Mouse (Mus musculus) right cerebral cortex, adult 2 months (tissue): ENCODE data around the gene Prkar2b.
"Not testable (repeated sequence)": the region's sequence is repeated elsewhere in the genome, so short reads cannot be mapped to it uniquely, and the experiment has no call there.

Source experiments
- DNase-seq, 2 experiments: peaks; one replicate each; pipeline ENCODE4 v3.0.0; 2021 to 2022; ENCODE audit warnings: low spot score in 2 of 2

Gene Prkar2b

DNA sequence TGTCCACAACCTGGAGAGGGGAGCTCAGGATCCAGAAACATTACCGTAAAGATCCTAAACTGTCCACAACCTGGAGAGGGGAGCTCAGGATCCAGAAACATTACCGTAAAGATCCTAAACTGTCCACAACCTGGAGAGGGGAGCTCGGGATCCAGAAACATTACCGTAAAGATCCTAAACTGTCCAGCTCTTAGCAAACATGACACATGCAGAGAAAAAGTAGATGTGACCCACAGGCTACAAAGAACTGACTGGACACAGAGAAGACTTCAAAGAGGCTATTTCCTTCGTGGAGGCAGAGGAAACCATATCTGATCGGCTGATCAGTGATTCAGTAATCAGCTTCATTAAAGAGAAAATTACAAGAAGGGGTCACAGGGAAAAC is 51.1 kb downstream of the Prkar2b start:
- DNase-seq, result not testable (repeated sequence)

DNA sequence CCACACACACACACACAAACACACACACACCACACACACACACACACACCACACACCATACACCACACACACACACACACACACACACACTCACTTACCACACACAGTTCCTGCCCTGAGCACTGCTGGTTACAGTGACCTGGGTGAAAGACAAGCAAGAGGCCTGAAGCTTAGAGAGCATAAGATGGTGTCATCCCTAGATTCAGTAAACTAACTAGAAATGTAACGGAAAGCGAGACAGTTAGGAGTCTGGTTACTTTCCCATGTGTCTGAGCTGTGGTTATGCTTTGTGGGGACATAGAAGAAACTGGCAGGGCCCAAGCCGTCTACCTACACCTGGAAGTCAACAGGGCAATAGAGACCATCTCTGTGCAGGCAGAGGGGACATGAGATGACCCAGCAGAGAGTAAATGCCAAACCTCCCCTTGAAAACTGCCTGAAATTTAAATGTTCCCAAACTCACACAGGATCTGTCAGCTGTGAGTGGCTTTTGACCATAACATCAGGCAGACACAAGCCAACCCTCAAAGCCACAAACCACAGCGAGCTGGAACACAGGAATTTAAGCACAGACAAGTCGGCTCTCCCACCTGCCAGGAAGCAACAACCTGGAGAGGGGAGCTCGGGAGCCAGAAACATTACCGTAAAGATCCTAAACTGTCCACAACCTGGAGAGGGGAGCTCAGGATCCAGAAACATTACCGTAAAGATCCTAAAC is 51.7 kb downstream of the Prkar2b start:
- DNase-seq, result no peak

DNA sequence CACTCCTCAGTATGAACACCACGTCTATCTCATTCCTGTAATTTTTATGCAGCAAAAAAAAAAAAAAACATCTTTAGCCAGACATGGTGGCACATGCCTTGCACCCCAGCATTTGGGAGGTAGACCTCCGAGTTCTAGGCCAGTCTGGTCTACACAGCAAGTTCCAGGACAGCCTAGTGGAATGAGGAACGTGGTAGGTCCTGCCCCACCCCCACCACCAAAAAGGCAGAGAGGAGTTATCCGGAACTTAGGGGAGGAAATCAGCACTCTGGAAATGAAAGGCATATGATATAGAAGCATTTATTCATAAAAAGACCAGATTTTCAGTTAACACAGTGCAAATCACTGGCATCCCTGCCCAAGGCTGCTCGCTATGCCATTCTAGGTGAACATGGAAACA is 52.4 kb downstream of the Prkar2b start:
- no peak for DNase-seq

DNA sequence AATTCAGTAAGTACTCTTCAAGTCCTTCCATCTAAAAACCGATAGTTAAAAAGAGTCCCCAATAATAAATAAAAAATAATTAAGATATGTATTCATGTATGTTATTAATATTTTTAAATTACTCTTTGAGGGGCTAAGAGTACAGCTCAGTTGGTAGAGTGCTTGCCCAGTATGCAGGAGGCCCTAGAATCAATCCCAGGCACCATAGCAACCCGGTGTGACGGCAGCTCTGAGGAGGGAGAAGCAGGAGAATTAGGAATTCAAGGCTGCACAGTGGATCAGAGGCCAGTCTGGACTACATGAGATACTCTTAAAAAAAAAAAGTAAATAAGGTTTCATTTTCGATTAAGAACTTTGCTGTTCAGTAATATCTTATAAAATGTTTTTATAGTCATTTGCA is 53.5 kb downstream of the Prkar2b start:
- no peak for DNase-seq

DNA sequence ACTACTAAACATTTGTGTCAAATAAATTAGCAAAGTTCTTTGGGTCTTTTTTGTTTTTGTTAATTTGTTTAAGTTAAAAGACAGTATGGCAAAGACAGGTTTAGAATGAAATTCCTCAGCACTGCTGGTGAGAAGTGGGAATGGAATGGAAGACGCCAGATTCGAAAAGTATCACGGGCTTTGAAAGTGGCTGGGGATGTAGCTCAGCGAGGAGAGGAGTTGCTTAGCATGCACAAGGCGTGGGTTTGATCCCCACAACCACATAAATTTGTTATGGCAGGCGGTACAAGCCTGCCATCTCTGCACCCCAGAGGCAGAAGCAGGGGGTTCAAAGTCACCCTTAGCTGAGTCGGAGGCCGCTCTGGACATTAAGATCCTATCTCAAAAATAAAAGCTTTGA is 54.1 kb downstream of the Prkar2b start:
- DNase-seq, result no peak

DNA sequence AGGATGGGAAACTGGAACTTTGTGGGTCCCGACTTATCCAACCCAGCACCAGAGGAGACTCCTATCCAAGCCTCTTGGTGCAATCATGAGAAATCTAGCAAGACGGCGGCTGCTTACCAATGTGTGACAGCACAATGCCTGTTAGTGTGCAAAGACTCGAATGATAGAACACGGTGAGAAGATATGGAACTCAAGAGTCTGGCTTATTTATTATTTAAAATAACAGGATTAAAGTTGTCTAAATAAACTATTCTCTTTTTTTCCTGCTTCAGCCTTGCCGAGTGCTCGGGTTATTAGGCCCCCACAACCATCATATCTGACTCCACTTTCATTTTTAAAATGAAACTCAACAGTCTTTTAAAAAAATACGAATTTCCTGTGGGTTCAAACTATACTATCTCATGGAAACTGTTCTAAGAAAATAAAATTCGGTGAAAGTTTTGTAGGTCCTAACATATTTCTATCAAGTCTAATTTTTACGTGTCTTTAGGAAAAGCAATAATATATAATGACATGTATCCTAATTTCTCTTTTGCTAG is 54.6 kb downstream of the Prkar2b start:
- no peak for DNase-seq

DNA sequence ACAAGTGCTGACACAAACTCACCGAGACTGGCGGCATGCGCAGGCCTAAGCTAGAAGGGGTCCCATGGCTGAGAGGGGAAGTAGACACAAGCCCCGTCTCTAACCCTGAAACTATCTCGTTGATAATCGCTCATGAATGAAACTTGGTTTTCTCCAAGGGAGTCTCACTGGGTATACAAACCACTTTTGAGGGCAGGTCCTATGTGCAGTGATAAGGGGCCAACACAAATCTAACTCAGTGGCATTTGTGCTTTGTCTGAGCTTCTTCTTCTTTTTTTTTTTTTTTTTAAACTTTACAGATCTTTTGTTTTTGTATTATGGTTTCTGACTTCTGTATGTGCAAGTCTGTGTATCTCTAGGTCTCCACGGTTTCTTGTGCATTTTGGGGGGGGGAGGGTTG is 60.6 kb downstream of the Prkar2b start:
- no peak for DNase-seq

DNA sequence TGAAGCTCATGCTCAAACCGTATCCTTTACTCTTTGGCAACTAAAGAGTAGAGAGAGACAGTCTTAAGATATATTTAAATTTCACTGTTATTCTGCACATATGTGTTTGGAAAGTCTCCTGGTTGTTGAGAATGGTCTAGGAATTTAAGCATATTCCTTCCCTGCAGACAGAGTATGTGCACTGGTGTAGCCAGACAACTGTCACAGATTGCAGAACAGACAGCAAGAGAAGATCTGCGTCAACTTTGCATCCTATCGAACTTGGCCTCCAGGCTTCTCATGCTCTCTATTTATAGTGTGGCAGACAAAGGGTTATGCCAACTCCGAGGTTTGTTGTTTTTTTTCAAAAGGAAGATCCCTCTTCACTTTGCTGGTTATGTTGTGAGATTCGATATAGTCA is 62.4 kb downstream of the Prkar2b start:
- DNase-seq, result no peak

DNA sequence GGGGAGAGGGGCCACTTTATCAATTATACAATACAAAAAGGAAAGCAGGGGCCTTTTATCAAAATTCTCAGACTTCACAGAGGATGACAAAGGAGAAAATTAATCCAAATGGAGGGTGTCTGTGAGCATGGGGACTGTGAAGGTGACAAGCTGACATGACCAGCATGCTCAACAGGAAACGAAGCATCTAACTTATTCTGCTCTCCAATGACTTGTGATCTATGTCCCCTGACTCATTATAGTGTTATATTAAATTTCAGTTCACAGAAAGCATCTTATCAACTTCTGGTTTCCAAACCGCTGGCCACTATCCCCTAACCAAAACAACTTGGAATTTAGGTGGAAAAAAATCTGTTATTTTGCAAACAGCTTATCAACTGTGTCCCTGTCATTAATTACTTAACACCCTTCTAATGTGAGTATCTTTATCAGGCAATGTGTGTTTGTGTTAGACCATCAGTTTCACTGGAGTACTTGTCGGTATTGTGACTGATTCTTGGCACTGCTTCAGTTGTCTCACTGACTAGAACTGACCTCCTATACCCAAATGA is 63.7 kb downstream of the Prkar2b start:
- no peak for DNase-seq

DNA sequence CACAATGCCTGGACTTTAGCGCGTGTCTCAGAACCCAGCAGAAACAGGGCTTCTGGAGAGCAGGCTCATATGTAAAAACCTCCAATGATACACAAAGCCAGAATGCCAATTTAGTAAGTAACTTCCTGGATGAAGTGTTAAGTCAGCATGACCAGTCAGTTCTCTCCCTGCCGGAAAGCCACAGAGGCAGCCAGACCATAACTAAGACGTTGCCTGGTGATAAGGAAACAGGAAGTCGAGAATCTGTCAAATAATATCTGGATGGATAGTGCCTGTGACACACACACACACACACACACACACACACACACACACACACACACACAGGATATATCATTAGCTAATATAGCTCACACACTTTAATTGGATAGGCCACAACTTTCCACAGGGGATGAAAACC is 64.2 kb downstream of the Prkar2b start:
- DNase-seq, result no peak

DNA sequence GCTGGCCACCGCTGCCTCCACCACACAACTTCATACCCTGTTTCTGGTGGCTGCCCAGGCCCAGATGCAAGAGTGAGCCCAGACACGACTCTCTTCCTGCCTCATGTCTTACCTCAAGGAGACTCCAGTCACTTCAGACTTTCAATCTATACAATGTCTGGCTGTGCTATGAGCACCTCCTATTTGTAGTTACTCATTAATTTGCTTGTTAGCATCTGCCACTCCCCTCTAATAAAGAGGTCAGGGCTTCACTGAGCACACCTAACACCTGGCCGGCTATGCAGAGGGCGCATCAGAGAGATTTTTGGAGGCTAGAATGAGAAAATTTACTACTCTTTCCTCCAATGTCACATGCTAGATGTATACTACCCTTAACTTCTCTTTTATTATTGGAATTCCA is 70.5 kb downstream of the Prkar2b start:
- no peak for DNase-seq

DNA sequence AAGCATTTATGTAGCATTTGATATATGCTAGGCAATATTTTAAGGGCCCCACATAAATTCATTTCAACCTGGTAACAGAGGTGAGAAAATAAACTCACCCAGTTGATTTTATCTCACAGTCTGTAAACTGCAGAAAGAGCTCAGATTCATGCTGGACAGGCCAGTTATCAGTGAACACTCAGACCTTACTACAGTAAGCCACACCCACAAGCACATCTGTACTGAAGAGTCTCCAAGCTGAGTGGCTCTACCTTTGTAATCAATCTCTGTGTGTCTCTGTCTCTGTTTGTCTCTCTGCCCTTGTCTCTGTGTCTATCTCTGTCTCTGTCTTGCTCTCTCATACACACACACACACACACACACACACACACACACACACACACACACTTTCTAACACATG is 71.4 kb downstream of the Prkar2b start:
- DNase-seq, result no peak

DNA sequence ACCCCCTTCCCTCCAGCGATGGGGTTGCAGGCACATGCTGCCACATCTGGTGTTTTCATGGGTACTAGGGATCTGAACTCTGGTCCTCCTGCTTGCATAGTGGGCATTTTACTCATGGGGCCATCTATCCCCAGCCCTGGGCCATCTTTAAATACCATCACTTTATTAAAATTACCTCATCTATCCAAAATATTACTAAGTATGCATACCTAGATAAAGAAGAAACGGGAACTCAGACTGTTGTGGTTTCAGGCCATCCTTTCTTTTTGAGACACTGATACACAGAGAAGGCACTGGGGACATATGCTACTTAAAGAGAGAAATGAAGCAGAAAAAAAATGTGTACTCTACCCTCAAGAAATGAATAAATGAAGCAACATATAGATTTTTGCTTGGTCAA is 74.6 kb downstream of the Prkar2b start:
- DNase-seq, result no peak

DNA sequence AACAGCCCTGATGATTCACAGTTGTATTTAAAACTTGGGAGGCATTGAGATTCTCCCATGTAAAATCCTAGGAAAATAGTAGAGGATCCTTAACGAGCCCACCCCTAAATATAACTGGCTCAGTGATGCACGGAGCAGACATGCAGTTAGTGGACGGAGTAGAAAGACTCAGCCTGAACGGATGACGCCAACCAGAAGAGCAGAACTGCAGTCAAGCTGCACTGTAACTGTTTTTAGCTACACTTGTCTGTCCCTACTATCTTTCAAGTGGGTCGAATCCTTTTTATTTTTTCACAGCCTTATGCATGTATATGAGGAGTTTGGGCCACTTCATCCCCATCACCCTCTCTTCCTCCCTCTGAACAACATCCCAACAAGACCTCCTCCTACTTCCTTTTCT is 75.4 kb downstream of the Prkar2b start:
- no peak for DNase-seq

DNA sequence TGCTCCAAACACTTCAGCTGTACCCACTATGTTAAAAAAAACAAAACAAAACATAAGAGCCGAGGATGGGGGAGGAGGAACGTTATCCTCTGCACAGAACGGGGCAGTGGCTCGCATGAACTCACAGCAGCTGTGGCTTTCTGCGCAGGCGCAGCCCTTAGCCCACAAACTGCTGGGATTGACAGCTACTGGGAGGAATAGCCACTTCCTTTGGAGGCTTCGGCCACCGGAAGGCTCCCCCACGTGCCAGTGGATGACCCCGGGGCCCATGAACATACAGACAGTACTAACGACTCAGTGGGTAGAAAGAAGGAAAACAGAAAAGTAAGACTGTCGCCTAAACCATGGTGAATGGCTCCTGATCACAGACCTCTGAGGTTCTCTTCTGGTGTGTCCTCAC is 76.4 kb downstream of the Prkar2b start:
- no peak for DNase-seq

DNA sequence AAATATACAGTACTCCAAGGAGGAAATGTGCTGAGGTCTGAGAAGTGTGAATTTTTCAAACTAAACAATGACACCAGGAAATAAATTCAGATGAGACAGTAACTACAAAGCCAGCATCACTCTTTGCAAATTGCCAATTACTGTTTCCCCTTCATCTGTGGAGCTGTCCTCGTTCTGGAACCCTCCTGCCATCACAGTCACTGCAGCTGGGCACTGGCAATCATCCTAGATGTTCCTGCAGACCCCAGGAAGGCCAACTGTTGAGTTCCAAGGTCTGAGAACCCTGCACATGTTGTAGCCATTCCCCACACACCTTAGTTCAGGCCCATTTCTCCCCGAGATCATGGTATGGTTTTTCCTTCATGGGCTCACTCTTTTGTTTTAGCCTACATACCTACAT is 76.9 kb downstream of the Prkar2b start:
- DNase-seq, result no peak

DNA sequence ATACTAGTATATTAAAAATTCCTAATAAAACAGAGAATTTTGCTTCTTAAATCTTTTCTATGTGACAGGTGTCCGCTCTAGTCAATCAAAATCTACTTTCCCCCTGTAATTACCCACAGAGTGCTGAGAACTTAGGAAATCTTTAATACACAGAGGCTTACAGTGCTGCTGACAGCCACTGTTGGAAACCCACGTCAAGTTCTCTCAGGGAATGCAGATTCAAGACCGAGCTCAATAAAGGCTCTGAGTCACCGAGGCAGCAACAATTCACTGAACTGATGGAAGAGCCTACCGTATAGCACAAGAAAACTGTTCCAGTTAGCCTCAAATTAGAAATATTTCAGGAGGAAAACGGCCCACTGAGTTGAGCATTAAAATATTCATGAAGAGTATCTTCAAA is 77.3 kb downstream of the Prkar2b start:
- DNase-seq, result no peak

DNA sequence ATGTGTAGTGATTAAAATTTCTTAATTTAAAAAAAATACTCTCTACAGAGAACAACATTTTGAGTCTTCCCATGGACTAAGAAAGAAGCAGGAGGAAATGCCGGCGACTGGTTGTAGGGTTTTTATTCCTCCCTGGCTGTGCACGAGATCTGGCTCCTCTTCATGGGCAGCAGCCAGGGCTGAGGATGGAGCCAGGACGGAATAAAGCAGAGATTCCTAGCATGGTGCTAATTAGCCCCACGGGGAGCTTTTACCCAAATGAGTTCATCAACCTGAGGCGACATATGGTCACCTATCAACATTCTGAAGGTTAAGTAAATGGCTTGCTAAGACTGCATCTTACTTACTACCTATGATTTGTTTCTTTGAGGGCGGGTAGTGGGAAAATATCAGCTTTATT is 77.9 kb downstream of the Prkar2b start:
- DNase-seq, result no peak

DNA sequence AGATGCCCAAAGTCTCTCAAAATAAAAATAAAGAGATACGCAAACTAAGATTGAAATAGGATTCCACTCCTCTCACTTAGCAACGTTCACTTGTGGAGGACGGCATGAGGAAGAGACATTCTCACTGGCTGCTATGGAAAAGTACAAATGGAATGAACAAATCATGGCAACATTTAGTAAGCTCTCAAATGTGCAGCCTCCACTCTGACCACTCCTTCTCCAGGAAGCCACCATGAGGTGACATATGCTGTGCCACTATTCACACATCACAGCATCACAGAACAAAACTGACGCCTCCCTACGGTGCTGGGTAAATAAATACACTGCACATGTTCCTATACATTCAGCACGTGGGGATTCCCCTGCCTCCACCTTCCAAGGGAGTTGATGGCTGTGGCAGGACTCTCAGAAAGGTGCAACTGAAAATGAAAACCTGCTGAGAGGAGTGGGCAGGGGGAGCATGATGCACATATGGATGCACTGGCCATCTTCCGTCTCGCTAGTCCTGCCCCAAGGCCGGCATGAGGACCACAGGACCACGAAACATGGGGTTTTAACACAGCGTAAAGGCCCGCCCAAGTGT is 83.4 kb downstream of the Prkar2b start:
- no peak for DNase-seq

DNA sequence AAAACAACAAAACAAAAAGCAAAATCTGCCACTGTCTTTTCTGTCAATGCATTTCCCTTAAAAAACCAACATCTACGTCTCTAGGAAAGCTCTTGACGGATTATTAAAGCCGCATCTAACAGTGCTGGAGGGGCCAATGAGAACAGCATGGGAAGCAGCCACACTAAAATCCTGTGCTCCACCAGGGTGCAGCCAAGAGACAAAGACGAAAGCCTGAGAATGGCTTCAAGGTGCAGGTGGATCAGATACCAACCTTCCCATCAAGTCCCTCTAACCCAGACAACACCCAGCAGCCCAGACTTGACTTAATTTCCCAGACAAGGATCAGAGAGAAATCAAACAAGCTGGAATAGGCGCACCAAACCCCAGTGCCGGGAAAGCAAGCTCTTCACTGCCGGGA is 84.6 kb downstream of the Prkar2b start:
- no peak for DNase-seq

DNA sequence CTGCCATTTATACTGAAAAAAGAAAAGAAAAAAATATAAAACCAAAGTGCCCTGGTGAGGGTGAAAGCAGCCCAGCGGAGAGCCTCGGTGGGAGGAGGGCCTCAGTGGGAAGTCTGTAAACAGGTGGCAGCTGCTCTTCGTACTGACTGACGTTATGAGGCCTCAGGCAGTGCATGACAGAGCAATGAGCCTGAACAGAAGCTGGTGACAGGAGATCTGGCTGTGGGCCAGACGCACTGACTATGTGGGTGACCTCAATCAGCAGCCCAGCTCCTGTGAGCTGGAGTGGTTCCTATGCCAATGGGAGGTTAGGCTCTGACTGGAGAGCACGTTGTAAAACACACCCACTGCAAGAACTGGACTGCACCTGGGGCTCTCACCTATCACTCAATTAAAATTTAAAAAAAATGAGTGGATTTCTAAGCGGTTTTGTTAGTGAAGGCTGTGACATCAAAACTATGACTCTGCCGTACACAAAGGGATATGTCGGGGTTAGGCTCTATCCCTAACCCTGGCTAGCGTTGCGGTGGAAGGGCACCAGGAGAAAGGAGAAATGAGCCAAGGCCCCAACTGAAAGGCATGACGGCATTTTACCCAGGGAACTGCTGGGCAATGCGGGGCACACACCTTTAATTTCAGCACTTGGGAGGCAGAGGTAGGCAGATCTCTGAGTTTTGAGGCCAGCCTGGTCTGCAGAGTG is 87.5 kb downstream of the Prkar2b start:
- no peak for DNase-seq

DNA sequence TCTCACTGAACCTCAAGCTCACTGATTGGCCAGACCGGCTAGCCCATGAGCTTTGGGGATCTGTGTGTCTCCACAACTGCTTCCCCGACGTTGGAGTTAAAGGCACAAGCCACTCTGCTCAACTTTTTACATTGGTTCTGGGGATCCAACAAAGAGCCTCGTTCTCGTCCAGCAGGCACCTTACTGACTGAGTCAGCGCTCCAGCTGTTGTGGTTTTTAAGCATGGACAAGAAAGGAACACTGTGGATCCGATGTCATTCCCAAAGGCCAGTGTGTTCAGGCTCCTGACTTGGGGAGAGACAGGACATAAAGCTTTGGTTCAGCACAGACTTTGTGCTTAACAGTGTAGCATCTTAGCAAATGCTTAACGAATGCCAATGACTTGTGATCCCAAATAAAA is 89.5 kb downstream of the Prkar2b start:
- no peak for DNase-seq

DNA sequence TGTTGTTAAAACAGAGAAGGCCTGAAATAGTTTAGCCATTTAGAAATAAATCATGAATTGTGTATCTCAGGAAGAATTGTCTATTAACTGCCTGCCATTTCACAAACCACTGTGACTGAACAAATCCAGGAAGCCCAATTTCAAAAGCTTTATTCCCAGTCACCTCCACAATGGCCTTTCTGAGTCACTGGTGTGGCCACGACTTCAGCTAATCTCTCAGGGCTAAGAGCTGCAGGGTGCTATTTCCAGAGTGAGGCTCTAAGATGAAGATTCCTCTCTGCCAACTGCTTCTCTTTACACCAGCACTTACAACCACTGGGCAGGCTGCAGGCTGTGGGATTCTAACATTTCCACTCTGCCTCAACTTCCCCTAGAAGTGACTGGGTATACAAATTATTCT is 92.0 kb downstream of the Prkar2b start:
- no peak for DNase-seq
